Mouse (Mus musculus) erythroblast, embryonic 14.5 days (primary cell): Measurements from ENCODE around the gene E130311K13Rik.

Source experiments
- GATA1 ChIP-seq: IDR thresholded peaks from 2 replicates; pipeline ENCODE4 v1.6.1; 2012; ENCODE audit warnings: low read length, inconsistent platforms, mixed read lengths
- TAL1 ChIP-seq: IDR thresholded peaks from 3 replicates; pipeline ENCODE4 v1.6.1; 2012; ENCODE audit warnings: low read length, inconsistent platforms, mixed read lengths

- TF ChIP-seq GATA1 (no peak), TAL1 (no peak)
Observed at GRCm38 (mm10) chr3:63941204-63941850, 12.1 kb upstream of the E130311K13Rik start.
